ENCODE assay signal across 9 mouse cellular contexts in genomic region chr7:16841078-16841477, GRCm38 (mm10). TPM values are rescaled to one million over a fixed set of nuclear protein-coding genes. Genes with fewer than 3 reads are reported as not detected.
DNase-seq lines count a peak whose midpoint lies in the region; ATAC-seq and TF ChIP-seq lines count a peak whose summit lies in the region.
"Had no signal": no experiment of that assay in that cellular context is flagged by ENCODE, and none has a peak within 500 bp of the region (broad histone marks: within the 10 kb centered on the region; RNA-seq: fewer than 3 reads in every experiment).

No protein-coding gene starts in this region.

- H3K9ac ChIP-seq in heart, embryonic 16.5 days (ENCODE audit: low read length) = no peak overlapping the region; the same call in 1 of the 2 replicates
- no peak overlapping the region for H3K9ac ChIP-seq in intestine, postnatal 0 days (ENCODE audit: low read depth, low read length)
- H3K9ac ChIP-seq in stomach, postnatal 0 days (ENCODE audit: low read length) = no peak overlapping the region
- no peak overlapping the region; the same call in 1 of the 2 replicates for H3K9ac ChIP-seq in forebrain, embryonic 11.5 days (ENCODE audit: low read length)

- TF ChIP-seq CTCF in intestine, postnatal 0 days (IDR thresholded peaks at IDR 0.05; ENCODE audit: low read depth) = no peak
- TF ChIP-seq CTCF in stomach, postnatal 0 days (IDR thresholded peaks at IDR 0.05; ENCODE audit: low read depth) = no peak

- H3K4me1 ChIP-seq in heart, embryonic 16.5 days (ENCODE audit: control insufficient read depth, insufficient read depth, low read length) = peaks cover 22% of the 10 kb centered on the region
- peaks cover 43% of the 10 kb centered on the region for H3K4me1 ChIP-seq in heart, embryonic 10.5 days
- peaks cover 87% of the 10 kb centered on the region for H3K4me1 ChIP-seq in megakaryocyte, embryonic 14.5 days
- no peaks in the 10 kb centered on the region for H3K4me1 ChIP-seq in intestine, postnatal 0 days (replicated peaks; ENCODE audit: control insufficient read depth, insufficient read depth, low read length)
- H3K4me1 ChIP-seq in stomach, postnatal 0 days (replicated peaks; ENCODE audit: control insufficient read depth, insufficient read depth) = peaks cover 5% of the 10 kb centered on the region; the same call in 1 of the 2 replicates
- H3K4me1 ChIP-seq in forebrain, embryonic 11.5 days (replicated peaks; ENCODE audit: control insufficient read depth, insufficient read depth, low read length) = peaks cover 8% of the 10 kb centered on the region

- H3K36me3 ChIP-seq in heart, embryonic 16.5 days (ENCODE audit: control insufficient read depth, insufficient read depth) = peaks cover 31% of the 10 kb centered on the region
- peaks cover 59% of the 10 kb centered on the region for H3K36me3 ChIP-seq in heart, embryonic 10.5 days
- peaks cover 63% of the 10 kb centered on the region for H3K36me3 ChIP-seq in megakaryocyte, embryonic 14.5 days (replicated peaks; ENCODE audit: low read length)
- peaks cover 39% of the 10 kb centered on the region for H3K36me3 ChIP-seq in intestine, postnatal 0 days (ENCODE audit: control insufficient read depth, insufficient read depth)
- peaks cover 23% of the 10 kb centered on the region for H3K36me3 ChIP-seq in stomach, postnatal 0 days (ENCODE audit: control insufficient read depth, insufficient read depth, low read length)
- peaks cover 3% of the 10 kb centered on the region; the same call in 1 of the 2 replicates for H3K36me3 ChIP-seq in forebrain, embryonic 11.5 days (ENCODE audit: control insufficient read depth, insufficient read depth, low read length)

- no peak for DNase-seq in heart, embryonic 10.5 days (ENCODE audit: low spot score)
- no peak for DNase-seq in stomach, postnatal 0 days (ENCODE audit: low spot score)
- no peak for DNase-seq in cerebellum, adult 18-20 months
- DNase-seq in forebrain, embryonic 11.5 days (ENCODE audit: low spot score) = no peak
- DNase-seq: kidney, adult 11 months had no signal

- no peaks in the 10 kb centered on the region for H3K27me3 ChIP-seq in heart, embryonic 16.5 days (ENCODE audit: control insufficient read depth, insufficient read depth, low read length)
- 0 out of 2 replicates have a peak, but pooled peaks cover 3% of the 10 kb centered on the region for H3K27me3 ChIP-seq in heart, embryonic 10.5 days (ENCODE audit: insufficient read depth, poor library complexity, severe bottlenecking)
- H3K27me3 ChIP-seq in megakaryocyte, embryonic 14.5 days (replicated peaks) = no peaks in the 10 kb centered on the region
- H3K27me3 ChIP-seq in intestine, postnatal 0 days (replicated peaks; ENCODE audit: control insufficient read depth, insufficient read depth, low read length) = no peaks in the 10 kb centered on the region
- H3K27me3 ChIP-seq in stomach, postnatal 0 days (ENCODE audit: control insufficient read depth, insufficient read depth, low read length) = no peaks in the 10 kb centered on the region
- no peaks in the 10 kb centered on the region for H3K27me3 ChIP-seq in forebrain, embryonic 11.5 days (ENCODE audit: control insufficient read depth, insufficient read depth, low read length)

- no peak for TF ChIP-seq EP300 in stomach, postnatal 0 days (optimal IDR thresholded peaks at IDR 0.05)

- 76% methylated on average over 4 of the region's 4 CpGs for WGBS in heart, embryonic 16.5 days
- WGBS in heart, embryonic 10.5 days = 81% methylated on average over 4 of the region's 4 CpGs
- 70% methylated on average over 4 of the region's 4 CpGs for WGBS in intestine, postnatal 0 days
- WGBS in stomach, postnatal 0 days = 70% methylated on average over 4 of the region's 4 CpGs
- 76% methylated on average over 4 of the region's 4 CpGs for WGBS in forebrain, embryonic 11.5 days

- H3K4me3 ChIP-seq in heart, embryonic 16.5 days (ENCODE audit: low read length) = no peak overlapping the region
- H3K4me3 ChIP-seq in heart, embryonic 10.5 days = no peak overlapping the region
- peak overlapping the region; percentile 73 for H3K4me3 ChIP-seq in megakaryocyte, embryonic 14.5 days (replicated peaks)
- H3K4me3 ChIP-seq in intestine, postnatal 0 days (ENCODE audit: low read depth, low read length) = no peak overlapping the region
- H3K4me3 ChIP-seq in stomach, postnatal 0 days (ENCODE audit: low read depth, low read length) = no peak overlapping the region
- no peak overlapping the region for H3K4me3 ChIP-seq in forebrain, embryonic 11.5 days (ENCODE audit: low read depth, low read length)

- no peaks in the 10 kb centered on the region for H3K9me3 ChIP-seq in heart, embryonic 16.5 days (replicated peaks; ENCODE audit: control insufficient read depth, low read length)
- H3K9me3 ChIP-seq in heart, embryonic 10.5 days = no peaks in the 10 kb centered on the region
- no peaks in the 10 kb centered on the region for H3K9me3 ChIP-seq in megakaryocyte, embryonic 14.5 days
- no peaks in the 10 kb centered on the region for H3K9me3 ChIP-seq in intestine, postnatal 0 days (ENCODE audit: control insufficient read depth)
- H3K9me3 ChIP-seq in stomach, postnatal 0 days (ENCODE audit: control insufficient read depth, low read length) = no peaks in the 10 kb centered on the region
- no peaks in the 10 kb centered on the region for H3K9me3 ChIP-seq in forebrain, embryonic 11.5 days (ENCODE audit: control insufficient read depth, low read length)

- ATAC-seq in heart, embryonic 16.5 days (replicated peaks; ENCODE audit: extremely low read depth, insufficient read depth, low FRiP score) = no peak
- no peak for ATAC-seq in megakaryocyte, adult 5-6 weeks (ENCODE audit: poor library complexity, severe bottlenecking)
- no peak for ATAC-seq in intestine, postnatal 0 days
- no peak for ATAC-seq in stomach, postnatal 0 days (ENCODE audit: low FRiP score, low TSS enrichment)
- no peak for ATAC-seq in forebrain, embryonic 11.5 days (replicated peaks; ENCODE audit: low FRiP score)

- peak overlapping the region; percentile 92 for H3K27ac ChIP-seq in heart, embryonic 16.5 days (ENCODE audit: low read length)
- no peak overlapping the region for H3K27ac ChIP-seq in heart, embryonic 10.5 days
- H3K27ac ChIP-seq in intestine, postnatal 0 days (ENCODE audit: low read depth, low read length) = peak overlapping the region; percentile 57
- H3K27ac ChIP-seq in stomach, postnatal 0 days (replicated peaks) = peak overlapping the region; percentile 85
- no peak overlapping the region for H3K27ac ChIP-seq in forebrain, embryonic 11.5 days (ENCODE audit: low read depth, low read length)

- no peak overlapping the region for H3K4me2 ChIP-seq in heart, embryonic 16.5 days (ENCODE audit: low read depth, low read length)
- no peak overlapping the region for H3K4me2 ChIP-seq in intestine, postnatal 0 days (replicated peaks; ENCODE audit: low read depth)
- H3K4me2 ChIP-seq in stomach, postnatal 0 days (replicated peaks; ENCODE audit: low read depth) = no peak overlapping the region
- no peak overlapping the region for H3K4me2 ChIP-seq in forebrain, embryonic 11.5 days (ENCODE audit: low read depth, low read length, severe bottlenecking)

RNA-seq across cellular contexts. Expression of gene Prkd2, which starts 1.6 kb away (rescaled TPM):
- 13.0 and 15.4 TPM in 2 replicates for polyA plus RNA-seq in heart, embryonic 16.5 days (2015; fragmentation: Nextera tagmentation; extraction: Ambion mirVana)
- 8.9 and 9.4 TPM in 2 replicates for polyA plus RNA-seq in heart, embryonic 10.5 days (2016; fragmentation: Nextera tagmentation; extraction: Ambion mirVana)
- polyA plus RNA-seq in megakaryocyte, embryonic 14.5 days (2012; ENCODE audit: insufficient read depth, low replicate concordance) = 54.4 and 70.1 TPM in 2 replicates
- total RNA-seq in megakaryocyte, adult 5-6 weeks (2015) = 8.8 and 14.0 TPM in 2 replicates
- 9.4 and 10.1 TPM in 2 replicates for total RNA-seq in megakaryocyte, adult 5-6 weeks (2017)
- 9.2 and 11.2 TPM in 2 replicates for polyA plus RNA-seq in intestine, postnatal 0 days (2015; fragmentation: Nextera tagmentation; extraction: Ambion mirVana)
- 7.5 and 8.8 TPM in 2 replicates for polyA plus RNA-seq in stomach, postnatal 0 days (2015; fragmentation: Nextera tagmentation; extraction: Ambion mirVana)
- polyA plus RNA-seq in forebrain, embryonic 11.5 days (2014; fragmentation: Nextera tagmentation; extraction: Ambion mirVana) = 11.0 and 11.6 TPM in 2 replicates

RNA-seq across cellular contexts. Expression of gene Fkrp, which starts 24.5 kb away (rescaled TPM):
- polyA plus RNA-seq in heart, embryonic 16.5 days (2015; fragmentation: Nextera tagmentation; extraction: Ambion mirVana) = 33.0 and 33.9 TPM in 2 replicates
- 29.5 and 36.7 TPM in 2 replicates for polyA plus RNA-seq in heart, embryonic 10.5 days (2016; fragmentation: Nextera tagmentation; extraction: Ambion mirVana)
- polyA plus RNA-seq in megakaryocyte, embryonic 14.5 days (2012; ENCODE audit: insufficient read depth, low replicate concordance) = 14.8 and 21.1 TPM in 2 replicates
- 8.1 and 12.4 TPM in 2 replicates for total RNA-seq in megakaryocyte, adult 5-6 weeks (2015)
- 8.1 and 10.6 TPM in 2 replicates for total RNA-seq in megakaryocyte, adult 5-6 weeks (2017)
- polyA plus RNA-seq in intestine, postnatal 0 days (2015; fragmentation: Nextera tagmentation; extraction: Ambion mirVana) = 12.3 and 12.7 TPM in 2 replicates
- 14.2 and 14.5 TPM in 2 replicates for polyA plus RNA-seq in stomach, postnatal 0 days (2015; fragmentation: Nextera tagmentation; extraction: Ambion mirVana)
- polyA plus RNA-seq in forebrain, embryonic 11.5 days (2014; fragmentation: Nextera tagmentation; extraction: Ambion mirVana) = 27.1 and 29.0 TPM in 2 replicates

RNA-seq across cellular contexts. Expression of gene Strn4, which starts 25.4 kb away (rescaled TPM):
- polyA plus RNA-seq in heart, embryonic 16.5 days (2015; fragmentation: Nextera tagmentation; extraction: Ambion mirVana) = 88.8 and 92.5 TPM in 2 replicates
- 101 and 107 TPM in 2 replicates for polyA plus RNA-seq in heart, embryonic 10.5 days (2016; fragmentation: Nextera tagmentation; extraction: Ambion mirVana)
- 83.0 and 118 TPM in 2 replicates for polyA plus RNA-seq in megakaryocyte, embryonic 14.5 days (2012; ENCODE audit: insufficient read depth, low replicate concordance)
- 25.7 and 27.6 TPM in 2 replicates for total RNA-seq in megakaryocyte, adult 5-6 weeks (2015)
- 45.9 and 50.0 TPM in 2 replicates for total RNA-seq in megakaryocyte, adult 5-6 weeks (2017)
- polyA plus RNA-seq in intestine, postnatal 0 days (2015; fragmentation: Nextera tagmentation; extraction: Ambion mirVana) = 33.7 and 35.8 TPM in 2 replicates
- polyA plus RNA-seq in stomach, postnatal 0 days (2015; fragmentation: Nextera tagmentation; extraction: Ambion mirVana) = 45.1 and 45.2 TPM in 2 replicates
- 137 and 166 TPM in 2 replicates for polyA plus RNA-seq in forebrain, embryonic 11.5 days (2014; fragmentation: Nextera tagmentation; extraction: Ambion mirVana)

RNA-seq across cellular contexts. Expression of gene Dact3, which starts 34.0 kb away (rescaled TPM):
- polyA plus RNA-seq in heart, embryonic 16.5 days (2015; fragmentation: Nextera tagmentation; extraction: Ambion mirVana) = 2.8 and 3.1 TPM in 2 replicates
- 5.0 and 7.2 TPM in 2 replicates for polyA plus RNA-seq in heart, embryonic 10.5 days (2016; fragmentation: Nextera tagmentation; extraction: Ambion mirVana)
- 3.3 and 10.9 TPM in 2 replicates for polyA plus RNA-seq in megakaryocyte, embryonic 14.5 days (2012; ENCODE audit: insufficient read depth, low replicate concordance)
- total RNA-seq in megakaryocyte, adult 5-6 weeks (2015) = 0.09 and 0.23 TPM in 2 replicates
- 0.15 and 0.16 TPM in 2 replicates for total RNA-seq in megakaryocyte, adult 5-6 weeks (2017)
- 3.4 and 3.7 TPM in 2 replicates for polyA plus RNA-seq in intestine, postnatal 0 days (2015; fragmentation: Nextera tagmentation; extraction: Ambion mirVana)
- polyA plus RNA-seq in stomach, postnatal 0 days (2015; fragmentation: Nextera tagmentation; extraction: Ambion mirVana) = 3.5 and 5.1 TPM in 2 replicates
- polyA plus RNA-seq in forebrain, embryonic 11.5 days (2014; fragmentation: Nextera tagmentation; extraction: Ambion mirVana) = 4.8 and 7.0 TPM in 2 replicates

RNA-seq across cellular contexts. Expression of gene Gng8, which starts 50.5 kb away (rescaled TPM):
- polyA plus RNA-seq in heart, embryonic 16.5 days (2015; fragmentation: Nextera tagmentation; extraction: Ambion mirVana) = 2.9 and 3.7 TPM in 2 replicates
- polyA plus RNA-seq in heart, embryonic 10.5 days (2016; fragmentation: Nextera tagmentation; extraction: Ambion mirVana) = 3.0 and 6.3 TPM in 2 replicates
- not detected in 2 replicates for polyA plus RNA-seq in megakaryocyte, embryonic 14.5 days (2012; ENCODE audit: insufficient read depth, low replicate concordance)
- not detected in 2 replicates for total RNA-seq in megakaryocyte, adult 5-6 weeks (2015)
- 0.48 TPM in 1 of 2 replicates, not detected in the other for total RNA-seq in megakaryocyte, adult 5-6 weeks (2017)
- polyA plus RNA-seq in intestine, postnatal 0 days (2015; fragmentation: Nextera tagmentation; extraction: Ambion mirVana) = 4.7 and 5.3 TPM in 2 replicates
- 7.3 and 7.4 TPM in 2 replicates for polyA plus RNA-seq in stomach, postnatal 0 days (2015; fragmentation: Nextera tagmentation; extraction: Ambion mirVana)
- polyA plus RNA-seq in forebrain, embryonic 11.5 days (2014; fragmentation: Nextera tagmentation; extraction: Ambion mirVana) = 7.3 and 7.4 TPM in 2 replicates

Comparison
In these comparisons a context has a peak if more than half of its experiments do, and no peak if none do; other contexts are left out.
1. H3K27ac ChIP-seq: peak in heart, embryonic 16.5 days (single experiment), intestine, postnatal 0 days (single experiment) and stomach, postnatal 0 days (single experiment); none in heart, embryonic 10.5 days (single experiment) and forebrain, embryonic 11.5 days (single experiment).